In the genomic region with DNA sequence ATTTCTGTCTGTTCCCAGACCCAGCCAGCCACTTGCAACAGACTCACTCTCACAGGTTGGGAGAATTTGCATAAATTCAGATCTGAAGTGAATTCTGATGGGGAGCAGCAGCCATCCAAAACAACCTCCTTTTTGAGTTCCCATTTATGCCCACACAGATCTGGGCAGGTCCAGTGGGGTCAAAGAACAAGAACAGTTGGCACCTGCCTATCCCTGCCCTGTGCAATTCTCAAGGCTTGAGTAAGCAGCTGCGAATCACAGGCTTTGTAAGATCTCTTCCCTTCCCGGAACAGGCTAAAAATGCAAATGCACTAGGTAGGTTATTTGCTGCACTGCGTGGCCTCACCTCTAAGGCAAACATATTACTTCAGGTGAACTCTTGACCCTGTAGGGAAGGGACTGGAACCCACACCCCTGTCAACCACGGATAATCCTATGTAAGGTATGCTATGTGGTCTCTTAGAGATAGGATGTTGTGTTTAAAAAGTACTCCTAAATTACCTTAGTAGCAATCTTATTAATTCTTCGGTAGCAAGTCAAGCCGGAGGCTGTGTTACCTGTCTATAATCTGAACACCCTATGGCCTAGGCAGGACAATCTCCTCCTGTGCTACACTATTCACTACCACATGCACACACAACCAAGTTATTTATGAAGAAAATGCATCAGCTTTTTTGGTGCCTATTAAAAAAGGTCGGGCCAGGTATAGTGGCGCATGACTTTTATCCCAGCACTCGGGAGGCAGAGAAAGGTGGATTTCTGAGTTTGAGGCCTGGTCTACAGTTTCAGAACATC, we compare ENCODE assay signal across 1 mouse cellular context.
A peak's percentile ranks its signal among the peaks of the same experiment; 100 is the strongest.
TF ChIP-seq lines count a peak whose summit lies in the region.

No protein-coding gene starts in this region.

TF ChIP-seq in CH12.LX, 34 proteins besides CTCF, POLR2A, EP300 and RAD21:
- TF ChIP-seq NRF1 (IDR thresholded peaks at IDR 0.05; ENCODE audit: low read depth, low read length) (0 out of 2 replicates have a peak, but pooled peaks have one; percentile 26), PAX5 (IDR thresholded peaks at IDR 0.05; ENCODE audit: low read length) (no peak), E2F4 (IDR thresholded peaks at IDR 0.05; ENCODE audit: insufficient replicate concordance, low read depth, low read length) (no peak), MAZ (IDR thresholded peaks at IDR 0.05; ENCODE audit: low read depth, low read length) (no peak), UBTF (IDR thresholded peaks at IDR 0.05; ENCODE audit: low read depth, low read length) (no peak; the same call in 1 of the 2 replicates), MAFK (IDR thresholded peaks at IDR 0.05; ENCODE audit: insufficient replicate concordance, low read length) (peak; percentile 44; the same call in 1 of the 2 replicates), ZMIZ1 (IDR thresholded peaks at IDR 0.05; ENCODE audit: low read depth, low read length) (peak; percentile 73; the same call in 1 of the 2 replicates), GABPA (IDR thresholded peaks at IDR 0.05; ENCODE audit: insufficient replicate concordance, low read depth, low read length) (no peak; the same call in 1 of the 2 replicates), IRF4 (IDR thresholded peaks at IDR 0.05; ENCODE audit: low read depth, low read length) (peak; percentile 83), RCOR1 (conservative IDR thresholded peaks at IDR 0.05; ENCODE audit: low read depth, low read length) (peak; percentile 86; the same call in 1 of the 2 replicates), TBP (conservative IDR thresholded peaks at IDR 0.05; ENCODE audit: low read depth, low read length) (no peak; the same call in 1 of the 2 replicates), MAX (IDR thresholded peaks at IDR 0.05; ENCODE audit: low read length) (peak; percentile 51; the same call in 1 of the 2 replicates), BHLHE40 (IDR thresholded peaks at IDR 0.05; ENCODE audit: low read depth, low read length) (peak; percentile 77), MXI1 (IDR thresholded peaks at IDR 0.05; ENCODE audit: low read depth, low read length) (peak; percentile 57; the same call in 1 of the 2 replicates), JUND (conservative IDR thresholded peaks at IDR 0.05; ENCODE audit: low read depth, low read length) (peak; percentile 72), CHD2 (IDR thresholded peaks at IDR 0.05; ENCODE audit: low read length) (peak; percentile 75), NELFE (IDR thresholded peaks at IDR 0.05; ENCODE audit: low read depth, low read length) (0 out of 2 replicates have a peak, but pooled peaks have one; percentile 62), SMC3 (IDR thresholded peaks at IDR 0.05; ENCODE audit: low read depth, low read length) (peak; percentile 19), HCFC1 (IDR thresholded peaks at IDR 0.05; ENCODE audit: low read depth, low read length) (peak; percentile 26), ZKSCAN1 (IDR thresholded peaks at IDR 0.05; ENCODE audit: borderline replicate concordance, low read depth, low read length) (no peak), SIN3A (IDR thresholded peaks at IDR 0.05; ENCODE audit: low read length) (peak; percentile 77), POLR2AphosphoS2 (IDR thresholded peaks at IDR 0.05; ENCODE audit: low read depth, low read length) (peak; percentile 22; the same call in 1 of the 2 replicates), USF2 (conservative IDR thresholded peaks at IDR 0.05; ENCODE audit: low read depth, low read length) (no peak; the same call in 1 of the 2 replicates), ETS1 (conservative IDR thresholded peaks at IDR 0.05; ENCODE audit: low read depth, low read length) (peak; percentile 88), TCF12 (IDR thresholded peaks at IDR 0.05; ENCODE audit: low read depth, low read length) (peak; percentile 85), MEF2A (IDR thresholded peaks at IDR 0.05; ENCODE audit: borderline replicate concordance, low read depth, low read length) (peak; percentile 64; the same call in 1 of the 2 replicates), JUN (IDR thresholded peaks at IDR 0.05; ENCODE audit: insufficient read depth, low read depth, low read length) (0 out of 2 replicates have a peak, but pooled peaks have one; percentile 23), CHD1 (IDR thresholded peaks at IDR 0.05; ENCODE audit: low read depth, low read length) (peak; percentile 22), MYC (IDR thresholded peaks at IDR 0.05; ENCODE audit: low read depth, low read length) (peak; percentile 65; the same call in 1 of the 2 replicates), KAT2A (IDR thresholded peaks at IDR 0.05; ENCODE audit: insufficient replicate concordance, low read length) (no peak), ELF1 (IDR thresholded peaks at IDR 0.05; ENCODE audit: low read depth, low read length) (peak; percentile 80)
